Mouse (Mus musculus): ENCODE measurements around the gene Col1a2. TPM values are rescaled to one million over a fixed set of nuclear protein-coding genes. Genes with fewer than 3 reads are reported as not detected.

The Col1a2 gene
- total and polyA plus RNA-seq, 3 experiments, result not detected

GRCm38 (mm10) chr6:4555366-4555765 is 50.8 kb downstream of the Col1a2 start:
- H3K9ac ChIP-seq (ENCODE audit: control insufficient read depth, low read depth, low read length, poor library complexity, severe bottlenecking), result no peak overlapping the region
- peaks cover 15 to 16% of the 10 kb centered on the region in 2 experiments for H3K27me3 ChIP-seq (ENCODE audit: control insufficient read depth in 1 of 2, insufficient read depth in 2 of 2, low read length in 2 of 2)
- no peaks in the 10 kb centered on the region for H3K4me1 ChIP-seq (ENCODE audit: control insufficient read depth in 1 of 2, insufficient read depth in 2 of 2, low read length in 2 of 2)
- no peak overlapping the region for H3K27ac ChIP-seq (ENCODE audit: control insufficient read depth, low read depth, low read length)
- no peaks in the 10 kb centered on the region for H3K36me3 ChIP-seq (ENCODE audit: control insufficient read depth in 1 of 2, insufficient read depth in 2 of 2, low read length in 2 of 2)
- TF ChIP-seq CHD2 (IDR thresholded peaks at IDR 0.05; ENCODE audit: low read length) (no peak), MXI1 (IDR thresholded peaks at IDR 0.05; ENCODE audit: low read depth, low read length) (no peak), ZNF384 (IDR thresholded peaks at IDR 0.05; ENCODE audit: low read depth, low read length) (no peak), SIN3A (IDR thresholded peaks at IDR 0.05; ENCODE audit: low read length) (no peak), MAX (IDR thresholded peaks at IDR 0.05; ENCODE audit: low read length) (no peak), JUND (IDR thresholded peaks at IDR 0.05; ENCODE audit: low read depth, low read length) (no peak), GATA1 (IDR thresholded peaks at IDR 0.05; ENCODE audit: low read depth, low read length) (no peak), UBTF (IDR thresholded peaks at IDR 0.05; ENCODE audit: borderline replicate concordance, insufficient read depth, low read depth, low read length) (no peak), E2F4 (IDR thresholded peaks at IDR 0.05; ENCODE audit: borderline replicate concordance, low read depth, low read length) (no peak), ZC3H11A (IDR thresholded peaks at IDR 0.05; ENCODE audit: low read depth, low read length) (no peak), ETS1 (IDR thresholded peaks at IDR 0.05; ENCODE audit: low read depth, low read length) (no peak), ZKSCAN1 (IDR thresholded peaks at IDR 0.05; ENCODE audit: low read depth, low read length) (no peak), SMC3 (IDR thresholded peaks at IDR 0.05; ENCODE audit: low read depth, low read length) (no peak), RCOR1 (IDR thresholded peaks at IDR 0.05; ENCODE audit: low read depth, low read length) (no peak), TCF12 (IDR thresholded peaks at IDR 0.05; ENCODE audit: low read depth, low read length) (no peak), USF2 (IDR thresholded peaks at IDR 0.05; ENCODE audit: borderline replicate concordance in 1 of 2, insufficient read depth in 1 of 2, low read depth in 1 of 2, low read length in 2 of 2) (no peak), NRF1 (IDR thresholded peaks at IDR 0.05; ENCODE audit: insufficient read depth, low read depth, low read length, poor library complexity, severe bottlenecking) (no peak), EP300 (IDR thresholded peaks at IDR 0.05; ENCODE audit: low read depth in 1 of 2, low read length in 2 of 2) (no peak), TBP (IDR thresholded peaks at IDR 0.05; ENCODE audit: low read depth, low read length) (no peak), KAT2A (conservative IDR thresholded peaks at IDR 0.05; ENCODE audit: low read depth, low read length) (no peak)
- H3K4me3 ChIP-seq (ENCODE audit: control insufficient read depth in 1 of 2, insufficient read depth in 1 of 2, low read depth in 2 of 2, low read length in 2 of 2), result no peak overlapping the region
- no peaks in the 10 kb centered on the region for H3K79me2 ChIP-seq (ENCODE audit: control insufficient read depth, insufficient read depth, low read length, poor library complexity)
- DNase-seq (ENCODE audit: low read depth, low spot score), result no peak
- no peaks in the 10 kb centered on the region for H3K9me3 ChIP-seq (replicated peaks; ENCODE audit: insufficient read depth, low read length)

- Histone ChIP-seq H3K4me3 (ENCODE audit: control insufficient read depth in 1 of 2, insufficient read depth in 1 of 2, low read depth in 2 of 2, low read length in 2 of 2) (no peak overlapping the region), H3K9ac (ENCODE audit: control insufficient read depth, low read depth, low read length, poor library complexity, severe bottlenecking) (no peak overlapping the region), H3K27ac (ENCODE audit: control insufficient read depth, low read depth, low read length) (no peak overlapping the region), H3K27me3 (ENCODE audit: control insufficient read depth in 1 of 2, insufficient read depth in 2 of 2, low read length in 2 of 2) (peaks cover 8 to 10% of the 10 kb centered on the region in 2 experiments), H3K9me3 (replicated peaks; ENCODE audit: insufficient read depth, low read length) (no peaks in the 10 kb centered on the region), H3K4me1 (ENCODE audit: control insufficient read depth in 1 of 2, insufficient read depth in 2 of 2, low read length in 2 of 2) (no peaks in the 10 kb centered on the region), H3K36me3 (ENCODE audit: control insufficient read depth in 1 of 2, insufficient read depth in 2 of 2, low read length in 2 of 2) (no peaks in the 10 kb centered on the region), H3K79me2 (ENCODE audit: control insufficient read depth, insufficient read depth, low read length, poor library complexity) (no peaks in the 10 kb centered on the region)
- TF ChIP-seq SIN3A (IDR thresholded peaks at IDR 0.05; ENCODE audit: low read length), result no peak
- no peak for TF ChIP-seq GATA1 (IDR thresholded peaks at IDR 0.05; ENCODE audit: low read depth, low read length)
- TF ChIP-seq NELFE (IDR thresholded peaks at IDR 0.05; ENCODE audit: low read depth, low read length), result no peak
- no peak for TF ChIP-seq NRF1 (IDR thresholded peaks at IDR 0.05; ENCODE audit: insufficient read depth, low read depth, low read length, poor library complexity, severe bottlenecking)
- TF ChIP-seq POLR2A (IDR thresholded peaks at IDR 0.05; ENCODE audit: control insufficient read depth in 1 of 2, insufficient read depth in 1 of 2, low read depth in 1 of 2, low read length in 2 of 2, poor library complexity in 1 of 2), result no peak
- no peak for DNase-seq (ENCODE audit: low read depth, low spot score)
These were observed 52.5 kb downstream of the Col1a2 start for GRCm38 (mm10) chr6:4557086-4557485.

Measured in MEL (cell line).